In the genomic region with DNA sequence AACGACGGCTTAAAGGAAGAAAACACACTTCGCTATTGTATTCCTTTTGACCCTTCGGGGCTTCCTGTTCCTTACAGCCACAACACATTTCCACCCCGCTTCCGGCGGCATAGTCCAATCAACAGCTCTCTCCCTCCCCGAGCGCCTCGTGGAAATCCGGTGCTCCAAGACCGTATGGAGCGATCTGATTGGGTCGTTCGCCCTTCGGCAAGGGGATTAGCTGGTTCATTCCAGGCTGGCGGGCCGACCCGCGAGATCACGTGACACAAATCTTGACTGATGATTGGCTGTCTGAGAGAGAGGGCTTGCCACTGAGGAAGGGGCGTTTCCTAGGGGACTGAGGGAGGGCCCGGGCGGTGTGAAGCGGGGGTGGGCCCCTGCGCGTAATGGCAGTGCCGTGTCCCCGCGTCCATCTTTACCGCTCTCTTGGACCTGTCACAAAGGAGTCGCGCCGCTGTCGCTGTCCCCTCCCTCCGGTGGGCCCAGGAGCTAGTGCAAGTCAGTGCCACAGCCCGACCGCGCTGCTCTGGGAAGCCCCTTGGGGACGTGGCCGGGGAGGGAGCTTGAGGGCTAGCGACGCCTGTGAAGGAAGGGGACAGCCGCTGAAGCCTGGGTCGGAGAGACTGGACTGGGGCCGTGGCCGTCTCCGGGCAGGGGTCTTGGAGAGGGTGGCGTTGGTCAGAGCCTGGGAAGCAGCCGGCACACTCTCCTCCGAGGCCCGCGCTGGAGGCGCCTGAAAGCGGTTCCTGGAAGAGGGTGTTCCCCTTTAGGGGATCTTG, we compare ENCODE assay signal across 8 mouse cellular contexts. TPM values are rescaled to one million over a fixed set of nuclear protein-coding genes. Genes with fewer than 3 reads are reported as not detected.
DNase-seq lines count a peak whose midpoint lies in the region; ATAC-seq and TF ChIP-seq lines count a peak whose summit lies in the region.

A gene (plus strand): TSS at position 331 of the 779 bp plus-strand sequence.
A gene (minus strand): TSS at position 391 of the 779 bp plus-strand sequence.

- H3K79me2 ChIP-seq in C2C12 (ENCODE audit: control insufficient read depth, insufficient read depth) = peaks cover 88% of the 10 kb centered on the region
- H3K79me2 ChIP-seq in liver, adult 2 months (ENCODE audit: control insufficient read depth, insufficient read depth, low read length) = peaks cover 26% of the 10 kb centered on the region; the same call in 1 of the 2 replicates
- peaks cover 78% of the 10 kb centered on the region for H3K79me2 ChIP-seq in myocyte (ENCODE audit: control insufficient read depth, insufficient read depth)

- H3K36me3 ChIP-seq in C2C12 (ENCODE audit: control insufficient read depth, insufficient read depth) = no peaks in the 10 kb centered on the region
- H3K36me3 ChIP-seq in erythroblast, embryonic 14.5 days (ENCODE audit: control insufficient read depth) = peaks cover 7% of the 10 kb centered on the region
- no peaks in the 10 kb centered on the region for H3K36me3 ChIP-seq in heart, embryonic 11.5 days (ENCODE audit: control insufficient read depth, insufficient read depth, low read length)
- H3K36me3 ChIP-seq in kidney, embryonic 16.5 days (ENCODE audit: insufficient read depth, low read length) = no peaks in the 10 kb centered on the region
- 0 out of 2 replicates have a peak, but pooled peaks cover 1% of the 10 kb centered on the region for H3K36me3 ChIP-seq in liver, adult 2 months (ENCODE audit: control insufficient read depth, insufficient read depth, low read length)
- H3K36me3 ChIP-seq in myocyte (ENCODE audit: control insufficient read depth, insufficient read depth) = no peaks in the 10 kb centered on the region
- no peaks in the 10 kb centered on the region for H3K36me3 ChIP-seq in splenic B cell, adult 2 months (ENCODE audit: control insufficient read depth, insufficient read depth, low read length, poor library complexity, severe bottlenecking)

- WGBS in heart, embryonic 11.5 days (ENCODE audit: insufficient replicate concordance) = under 1% methylated on average over 55 of the region's 55 CpGs
- WGBS in kidney, embryonic 16.5 days = under 1% methylated on average over 55 of the region's 55 CpGs
- under 1% methylated on average over 55 of the region's 55 CpGs for WGBS in liver, adult 2 months

- peak; percentile 93; the same call in 1 of the 2 replicates for TF ChIP-seq POLR2A in brain, embryonic 14.5 days (IDR thresholded peaks at IDR 0.05; ENCODE audit: borderline replicate concordance, extremely low read depth, insufficient read depth, insufficient read length, poor library complexity, severe bottlenecking)
- TF ChIP-seq POLR2A in liver, adult 2 months (IDR thresholded peaks at IDR 0.05; ENCODE audit: extremely low read depth, insufficient read depth, low read length) = peak; percentile 80
- peak; percentile 96 for TF ChIP-seq POLR2A in myocyte (IDR thresholded peaks at IDR 0.05; ENCODE audit: insufficient read length, low read depth)

- no peaks in the 10 kb centered on the region for H3K27me3 ChIP-seq in C2C12 (ENCODE audit: control insufficient read depth, insufficient read depth, insufficient read length)
- H3K27me3 ChIP-seq in erythroblast, embryonic 14.5 days (ENCODE audit: control insufficient read depth) = no peaks in the 10 kb centered on the region
- H3K27me3 ChIP-seq in heart, embryonic 11.5 days (ENCODE audit: control insufficient read depth, insufficient read depth, low read length) = no peaks in the 10 kb centered on the region
- H3K27me3 ChIP-seq in kidney, embryonic 16.5 days (ENCODE audit: insufficient read depth, low read length) = no peaks in the 10 kb centered on the region
- no peaks in the 10 kb centered on the region for H3K27me3 ChIP-seq in liver, adult 2 months (ENCODE audit: control insufficient read depth, insufficient read depth, low read length)
- H3K27me3 ChIP-seq in myocyte (ENCODE audit: control insufficient read depth, insufficient read depth, insufficient read length) = no peaks in the 10 kb centered on the region
- no peaks in the 10 kb centered on the region for H3K27me3 ChIP-seq in splenic B cell, adult 2 months (ENCODE audit: control insufficient read depth, insufficient read depth, low read length, poor library complexity, severe bottlenecking)

- H3K27ac ChIP-seq in heart, embryonic 11.5 days (ENCODE audit: low read depth, low read length) = peak within 1 kb of the TSS; percentile 86
- H3K27ac ChIP-seq in kidney, embryonic 16.5 days (ENCODE audit: low read length) = peak within 1 kb of the TSS; percentile 96
- peak within 1 kb of the TSS; percentile 77 for H3K27ac ChIP-seq in liver, adult 2 months (replicated peaks; ENCODE audit: insufficient read depth, low read depth, low read length)

- peaks cover 45% of the 10 kb centered on the region for H3K79me3 ChIP-seq in C2C12 (ENCODE audit: low read depth)

- H3ac ChIP-seq in C2C12 (ENCODE audit: control insufficient read depth, insufficient read length, low read depth) (peak within 1 kb of the TSS; percentile 89), myocyte (ENCODE audit: control insufficient read depth, insufficient read length) (peak within 1 kb of the TSS; percentile 36)

- TF ChIP-seq CTCF in C2C12 (IDR thresholded peaks at IDR 0.05; ENCODE audit: control insufficient read depth, insufficient read depth, insufficient read length) = no peak
- TF ChIP-seq CTCF in brain, embryonic 14.5 days (IDR thresholded peaks at IDR 0.05; ENCODE audit: borderline replicate concordance, extremely low read depth, insufficient read depth, insufficient read length) = no peak
- TF ChIP-seq CTCF in liver, adult 2 months (IDR thresholded peaks at IDR 0.05; ENCODE audit: low read depth, low read length) = no peak

- H3K4me3 ChIP-seq in C2C12 (ENCODE audit: insufficient read depth, poor library complexity, severe bottlenecking) (peak within 1 kb of the TSS; percentile 96), myocyte (peak within 1 kb of the TSS; percentile 98)
- H3K4me3 ChIP-seq in erythroblast, embryonic 14.5 days (replicated peaks) = peak within 1 kb of the TSS; percentile 100
- peak within 1 kb of the TSS; percentile 99 for H3K4me3 ChIP-seq in heart, embryonic 11.5 days (ENCODE audit: low read depth, low read length)
- H3K4me3 ChIP-seq in kidney, embryonic 16.5 days (ENCODE audit: low read length) = peak within 1 kb of the TSS; percentile 99
- H3K4me3 ChIP-seq in liver, adult 2 months (ENCODE audit: insufficient read depth, low read depth, low read length) = peak within 1 kb of the TSS; percentile 90

- peak within 1 kb of the TSS; percentile 97 for H3K9ac ChIP-seq in heart, embryonic 11.5 days (ENCODE audit: low read depth, low read length)
- H3K9ac ChIP-seq in kidney, embryonic 16.5 days (replicated peaks; ENCODE audit: low read length) = peak within 1 kb of the TSS; percentile 95
- peak within 1 kb of the TSS; percentile 95 for H3K9ac ChIP-seq in liver, adult 2 months (ENCODE audit: low read depth, low read length)

- no peaks in the 10 kb centered on the region for H3K9me3 ChIP-seq in erythroblast, embryonic 14.5 days (ENCODE audit: control insufficient read depth, low read length)
- no peaks in the 10 kb centered on the region for H3K9me3 ChIP-seq in heart, embryonic 11.5 days (replicated peaks; ENCODE audit: control insufficient read depth, low read length)
- no peaks in the 10 kb centered on the region for H3K9me3 ChIP-seq in kidney, embryonic 16.5 days (ENCODE audit: low read length)

- ATAC-seq in heart, embryonic 11.5 days (replicated peaks; ENCODE audit: insufficient number of reproducible peaks, low FRiP score, low TSS enrichment) = peak; percentile 100
- ATAC-seq in kidney, embryonic 16.5 days (ENCODE audit: low FRiP score, low TSS enrichment) = peak; percentile 100

- peak within 1 kb of the TSS; percentile 93 for H3K4me2 ChIP-seq in heart, embryonic 11.5 days
- H3K4me2 ChIP-seq in kidney, embryonic 16.5 days (replicated peaks; ENCODE audit: low read depth, low read length) = peak within 1 kb of the TSS; percentile 95
- H3K4me2 ChIP-seq in myocyte (ENCODE audit: low read depth) = peak within 1 kb of the TSS; percentile 91

- peaks cover 41% of the 10 kb centered on the region for H3K4me1 ChIP-seq in erythroblast, embryonic 14.5 days (ENCODE audit: control insufficient read depth)
- H3K4me1 ChIP-seq in heart, embryonic 11.5 days (ENCODE audit: control insufficient read depth, insufficient read depth, low read length) = peaks cover 13% of the 10 kb centered on the region
- peaks cover 22% of the 10 kb centered on the region for H3K4me1 ChIP-seq in kidney, embryonic 16.5 days (ENCODE audit: insufficient read depth, low read length)
- peaks cover 8% of the 10 kb centered on the region; the same call in 1 of the 2 replicates for H3K4me1 ChIP-seq in liver, adult 2 months (ENCODE audit: control insufficient read depth, insufficient read depth, low read length)

- peak; percentile 100 for DNase-seq in brain, embryonic 14.5 days (ENCODE audit: low read depth)
- DNase-seq in liver, adult 2 months (ENCODE audit: extremely low read depth, low read depth, low spot score) = peak; percentile 99
- DNase-seq in splenic B cell, adult 2 months (ENCODE audit: low read depth, low spot score) = peak; percentile 100

TF ChIP-seq in C2C12, 6 proteins besides CTCF, POLR2A, EP300 and RAD21:
- peak; percentile 90 for TF ChIP-seq MAX (IDR thresholded peaks at IDR 0.05)
- TF ChIP-seq USF1 (IDR thresholded peaks at IDR 0.05; ENCODE audit: low read depth) = peak; percentile 96
- TF ChIP-seq CEBPB (IDR thresholded peaks at IDR 0.05; ENCODE audit: low read depth) = no peak

TF ChIP-seq in myocyte, 11 proteins besides CTCF, POLR2A, EP300 and RAD21 (continues in another document):
- TF ChIP-seq SRF (IDR thresholded peaks at IDR 0.05; ENCODE audit: control insufficient read depth, insufficient read length, low read depth) = no peak
- TF ChIP-seq E2F4 (IDR thresholded peaks at IDR 0.05; ENCODE audit: insufficient read depth) = no peak
- peak; percentile 97 for TF ChIP-seq POLR2AphosphoS2 (IDR thresholded peaks at IDR 0.05; ENCODE audit: insufficient read length, low read depth)

RNA-seq across cellular contexts. Expression of the first gene that starts in this region (rescaled TPM):
- polyA plus RNA-seq in C2C12 (2012; fragmentation: generic; extraction: Trizol) (6.5 TPM), myocyte (2012; fragmentation: generic; extraction: Trizol) (7.4 TPM)
- polyA plus RNA-seq in brain, embryonic 14.5 days (2012; rRNA removed) = 26.4 and 31.7 TPM in 2 replicates
- 0.28 and 0.41 TPM in 2 replicates for polyA plus RNA-seq in erythroblast, embryonic 14.5 days (2012)
- 23.2 and 25.9 TPM in 2 replicates for polyA plus RNA-seq in heart, embryonic 11.5 days (2014; fragmentation: Nextera tagmentation; extraction: Ambion mirVana)
- polyA plus RNA-seq in kidney, embryonic 16.5 days (2015; fragmentation: Nextera tagmentation; extraction: Ambion mirVana) = 39.1 and 41.4 TPM in 2 replicates
- total RNA-seq in liver, adult 2 months (2014; rRNA removed) = 21.4 and 22.0 TPM in 2 replicates
- 5.6 and 5.7 TPM in 2 replicates for polyA plus RNA-seq in liver, adult 2 months (2012; rRNA removed)

RNA-seq across cellular contexts. Expression of the second gene that starts in this region (rescaled TPM):
- polyA plus RNA-seq in C2C12 (2012; fragmentation: generic; extraction: Trizol) = 23.6 TPM
- polyA plus RNA-seq in brain, embryonic 14.5 days (2012; rRNA removed) = 51.6 and 57.2 TPM in 2 replicates
- polyA plus RNA-seq in erythroblast, embryonic 14.5 days (2012) = 0.93 and 3.9 TPM in 2 replicates
- 44.3 and 45.6 TPM in 2 replicates for polyA plus RNA-seq in heart, embryonic 11.5 days (2014; fragmentation: Nextera tagmentation; extraction: Ambion mirVana)
- polyA plus RNA-seq in kidney, embryonic 16.5 days (2015; fragmentation: Nextera tagmentation; extraction: Ambion mirVana) = 63.2 and 69.2 TPM in 2 replicates
- 9.0 and 9.3 TPM in 2 replicates for total RNA-seq in liver, adult 2 months (2014; rRNA removed)
- polyA plus RNA-seq in liver, adult 2 months (2012; rRNA removed) = 10.1 and 12.2 TPM in 2 replicates
- 24.2 TPM for polyA plus RNA-seq in myocyte (2012; fragmentation: generic; extraction: Trizol)

Comparison
In these comparisons a context has a peak if more than half of its experiments do, and no peak if none do; other contexts are left out.
1. Peak in every context shown above with its lines: DNase-seq, ATAC-seq, H3K4me3 ChIP-seq and H3K27ac ChIP-seq.